In genomic region chr9:42388490-42388889, GRCm38 (mm10) we compare ENCODE assay signal across 13 mouse cellular contexts. TPM values are rescaled to one million over a fixed set of nuclear protein-coding genes. Genes with fewer than 3 reads are reported as not detected.
DNase-seq lines count a peak whose midpoint lies in the region; ATAC-seq and TF ChIP-seq lines count a peak whose summit lies in the region.
"Had no signal": no experiment of that assay in that cellular context is flagged by ENCODE, and none has a peak within 500 bp of the region (broad histone marks: within the 10 kb centered on the region; RNA-seq: fewer than 3 reads in every experiment).

No protein-coding gene starts in this region.

- no peak overlapping the region for H3K27ac ChIP-seq in heart, embryonic 11.5 days (ENCODE audit: low read depth, low read length)
- H3K27ac ChIP-seq in lung, embryonic 14.5 days (ENCODE audit: low read depth), result no peak overlapping the region
- H3K27ac ChIP-seq in ES-E14 (ENCODE audit: insufficient read depth, low read depth, low read length, poor library complexity, severe bottlenecking), result no peak overlapping the region
- H3K27ac ChIP-seq: embryonic facial prominence, embryonic 15.5 days had no signal

- no peaks in the 10 kb centered on the region for H3K36me3 ChIP-seq in heart, embryonic 11.5 days (ENCODE audit: control insufficient read depth, insufficient read depth, low read length)
- no peaks in the 10 kb centered on the region for H3K36me3 ChIP-seq in lung, embryonic 14.5 days (ENCODE audit: insufficient read depth)
- H3K36me3 ChIP-seq in ES-E14 (ENCODE audit: control insufficient read depth, insufficient read depth, low read length, poor library complexity, severe bottlenecking), result no peaks in the 10 kb centered on the region
- H3K36me3 ChIP-seq: embryonic facial prominence, embryonic 15.5 days had no signal

- no peaks in the 10 kb centered on the region for H3K9me3 ChIP-seq in heart, embryonic 11.5 days (replicated peaks; ENCODE audit: control insufficient read depth, low read length)
- H3K9me3 ChIP-seq in lung, embryonic 14.5 days (ENCODE audit: low read depth, low read length), result no peaks in the 10 kb centered on the region
- H3K9me3 ChIP-seq in ES-E14 (ENCODE audit: control insufficient read depth, insufficient read depth, low read depth, low read length), result no peaks in the 10 kb centered on the region
- H3K9me3 ChIP-seq: embryonic facial prominence, embryonic 15.5 days had no signal

- H3K9ac ChIP-seq in heart, embryonic 11.5 days (ENCODE audit: low read depth, low read length), result no peak overlapping the region
- no peak overlapping the region for H3K9ac ChIP-seq in lung, embryonic 14.5 days
- no peak overlapping the region for H3K9ac ChIP-seq in ES-E14 (ENCODE audit: insufficient read depth, low read depth, low read length, poor library complexity, severe bottlenecking)
- H3K9ac ChIP-seq: embryonic facial prominence, embryonic 15.5 days had no signal

- peak; percentile 3 for DNase-seq in heart, adult 8-10 months (ENCODE audit: low spot score)
- peak; percentile 39 for DNase-seq in lung, embryonic 14.5 days
- DNase-seq in lung, postnatal 14 days, result no peak
- no peak for DNase-seq in ES-E14 (ENCODE audit: low read depth, low spot score)
- DNase-seq in embryo, embryonic 11 days, result peak; percentile 29
- DNase-seq in urinary bladder, adult 2 months (ENCODE audit: low spot score), result no peak
- DNase-seq in ovary, postnatal 36 days (ENCODE audit: low spot score), result no peak
- DNase-seq: adrenal gland, postnatal 10 days; kidney, postnatal 14 days; lung, adult 18-20 months had no signal

- no peak for ATAC-seq in heart, embryonic 11.5 days (replicated peaks; ENCODE audit: insufficient number of reproducible peaks, low FRiP score, low TSS enrichment)
- no peak for ATAC-seq in lung, embryonic 14.5 days (ENCODE audit: insufficient read depth)

- H3K4me1 ChIP-seq in heart, embryonic 11.5 days (ENCODE audit: control insufficient read depth, insufficient read depth, low read length), result no peaks in the 10 kb centered on the region
- no peaks in the 10 kb centered on the region for H3K4me1 ChIP-seq in lung, embryonic 14.5 days (ENCODE audit: insufficient read depth)
- H3K4me1 ChIP-seq in ES-E14 (ENCODE audit: control insufficient read depth in 2 of 2, insufficient read depth in 2 of 2, low read length in 2 of 2, poor library complexity in 1 of 2), result no peaks in the 10 kb centered on the region

- no peaks in the 10 kb centered on the region; the same call in 1 of the 2 replicates for H3K27me3 ChIP-seq in heart, embryonic 11.5 days (ENCODE audit: control insufficient read depth, insufficient read depth, low read length)
- no peaks in the 10 kb centered on the region for H3K27me3 ChIP-seq in lung, embryonic 14.5 days (ENCODE audit: insufficient read depth, low read length)

- WGBS in heart, embryonic 11.5 days (ENCODE audit: insufficient replicate concordance), result 52% methylated on average over 4 of the region's 4 CpGs
- WGBS in lung, embryonic 14.5 days, result 39% methylated on average over 4 of the region's 4 CpGs

- no peak overlapping the region for H3K4me2 ChIP-seq in heart, embryonic 11.5 days
- H3K4me2 ChIP-seq in lung, embryonic 14.5 days, result no peak overlapping the region
- H3K4me2 ChIP-seq: embryonic facial prominence, embryonic 15.5 days had no signal

- peak; percentile 51 for TF ChIP-seq CTCF in lung, embryonic 14.5 days (IDR thresholded peaks at IDR 0.05; ENCODE audit: low read depth)

- H3K4me3 ChIP-seq in heart, embryonic 11.5 days (ENCODE audit: low read depth, low read length), result no peak overlapping the region
- H3K4me3 ChIP-seq in lung, embryonic 14.5 days (ENCODE audit: low read depth, low read length), result no peak overlapping the region
- H3K4me3 ChIP-seq in ES-E14 (ENCODE audit: insufficient read depth in 1 of 2, low read depth in 1 of 2, low read length in 2 of 2, poor library complexity in 1 of 2, severe bottlenecking in 1 of 2), result no peak overlapping the region
- H3K4me3 ChIP-seq: embryonic facial prominence, embryonic 15.5 days had no signal

- in situ Hi-C loops in ES-E14 (cut with MboI; ENCODE audit: low sequenced_read_pairs in 2 of 2, unreplicated experiment in 2 of 2), result no loop called here

TF ChIP-seq in ES-E14, 5 proteins besides CTCF, POLR2A, EP300 and RAD21:
- 0 out of 2 replicates have a peak, but pooled peaks have one; percentile 23 for TF ChIP-seq ZC3H11A (IDR thresholded peaks at IDR 0.05; ENCODE audit: borderline replicate concordance, low read depth, low read length)
- TF ChIP-seq HCFC1 (IDR thresholded peaks at IDR 0.05; ENCODE audit: borderline replicate concordance, insufficient read depth, low read length), result no peak

RNA-seq across cellular contexts. Expression of gene Tecta, which starts 11.2 kb away (rescaled TPM):
- under 1 TPM in 1 of 4 experiments, not detected in 3; 0.13 TPM for total RNA-seq in heart, adult 8-10 months (2022)
- 0.07 TPM in 1 of 2 replicates, not detected in the other for polyA plus RNA-seq in heart, embryonic 11.5 days (2014; fragmentation: Nextera tagmentation; extraction: Ambion mirVana)
- 0.05 and 0.39 TPM in 2 replicates for polyA plus RNA-seq in lung, embryonic 14.5 days (2014; fragmentation: Nextera tagmentation; extraction: Ambion mirVana)
- total RNA-seq in ES-E14 (2012; rRNA removed), result 0.05 and 0.09 TPM in 2 replicates
- 0.03 and 0.09 TPM in 2 replicates for polyA plus RNA-seq in urinary bladder, adult 2 months (2012; rRNA removed)
- total RNA-seq: heart, adult 18-20 months had no signal

Comparison
In these comparisons a context has a peak if more than half of its experiments do, and no peak if none do; other contexts are left out.
1. DNase-seq: peak in heart, adult 8-10 months (single experiment), lung, embryonic 14.5 days (single experiment) and embryo, embryonic 11 days (single experiment); none in lung, postnatal 14 days (single experiment), ES-E14 (single experiment), urinary bladder, adult 2 months (single experiment) and ovary, postnatal 36 days (single experiment).